24 mouse cellular contexts compared by ENCODE assay signal in genomic region chr10:64275143-64275542, GRCm38 (mm10).
A peak's percentile ranks its signal among the peaks of the same experiment; 100 is the strongest.
DNase-seq lines count a peak whose midpoint lies in the region; ATAC-seq and TF ChIP-seq lines count a peak whose summit lies in the region.
"Had no signal": no experiment of that assay in that cellular context is flagged by ENCODE, and none has a peak within 500 bp of the region (broad histone marks: within the 10 kb centered on the region; RNA-seq: fewer than 3 reads in every experiment).

No protein-coding gene starts in this region.

- peak; percentile 11 to 16 for DNase-seq in cerebellum, postnatal 10 days
- DNase-seq in cerebellum, postnatal 36 days: no peak
- DNase-seq in hindbrain, embryonic 11.5 days (ENCODE audit: low spot score): peak; percentile 1
- DNase-seq in lung, postnatal 0 days (ENCODE audit: low spot score): peak; percentile 6
- no peak for DNase-seq in lung, adult 2 months
- no peak for DNase-seq in brain, embryonic 14.5 days (ENCODE audit: low read depth)
- DNase-seq: adrenal gland, adult 2 months; B cell, adult 2 months; cerebellum, adult 11 months; gastrocnemius, postnatal 10 days; kidney, adult 9 months; layer of hippocampus, adult 9-11 months; liver, embryonic 13.5 days; lung, postnatal 14 days; thymus, postnatal 25 days had no signal

- H3K4me3 ChIP-seq in hindbrain, embryonic 11.5 days (ENCODE audit: low read depth, low read length): no peak overlapping the region
- no peak overlapping the region for H3K4me3 ChIP-seq in hindbrain, embryonic 13.5 days
- H3K4me3 ChIP-seq in lung, postnatal 0 days (ENCODE audit: low read depth, low read length): no peak overlapping the region
- no peak overlapping the region for H3K4me3 ChIP-seq in lung, adult 2 months (replicated peaks; ENCODE audit: extremely low read depth, low read depth, low read length)
- H3K4me3 ChIP-seq: embryonic facial prominence, embryonic 12.5 days; erythroblast, embryonic 14.5 days; forebrain, embryonic 13.5 days; heart, embryonic 15.5 days; hindbrain, embryonic 10.5 days; limb, embryonic 12.5 days; liver, embryonic 13.5 days; midbrain, embryonic 13.5 days had no signal

- H3K4me1 ChIP-seq in hindbrain, embryonic 11.5 days (replicated peaks; ENCODE audit: control insufficient read depth, insufficient read depth, low read length): no peaks in the 10 kb centered on the region
- H3K4me1 ChIP-seq in hindbrain, embryonic 13.5 days (replicated peaks): no peaks in the 10 kb centered on the region
- H3K4me1 ChIP-seq in lung, postnatal 0 days (ENCODE audit: insufficient read depth, low read depth, low read length): no peaks in the 10 kb centered on the region
- H3K4me1 ChIP-seq in lung, adult 2 months (ENCODE audit: control insufficient read depth, insufficient read depth, low read length): no peaks in the 10 kb centered on the region
- H3K4me1 ChIP-seq: embryonic facial prominence, embryonic 12.5 days; forebrain, embryonic 13.5 days; hindbrain, embryonic 10.5 days; limb, embryonic 12.5 days; liver, embryonic 13.5 days; midbrain, embryonic 13.5 days had no signal

- H3K27me3 ChIP-seq in hindbrain, embryonic 11.5 days (ENCODE audit: control insufficient read depth, insufficient read depth, low read length): no peaks in the 10 kb centered on the region
- no peaks in the 10 kb centered on the region for H3K27me3 ChIP-seq in hindbrain, embryonic 13.5 days
- H3K27me3 ChIP-seq in lung, postnatal 0 days (replicated peaks; ENCODE audit: insufficient read depth, low read length): no peaks in the 10 kb centered on the region
- H3K27me3 ChIP-seq: embryonic facial prominence, embryonic 12.5 days; forebrain, embryonic 13.5 days; heart, embryonic 15.5 days; limb, embryonic 12.5 days; liver, embryonic 13.5 days; midbrain, embryonic 13.5 days had no signal

- TF ChIP-seq POLR2A in lung, adult 2 months (IDR thresholded peaks at IDR 0.05; ENCODE audit: borderline replicate concordance, extremely low read depth, low read depth, low read length): no peak
- no peak for TF ChIP-seq POLR2A in brain, embryonic 14.5 days (IDR thresholded peaks at IDR 0.05; ENCODE audit: borderline replicate concordance, extremely low read depth, insufficient read depth, insufficient read length, poor library complexity, severe bottlenecking)

- no peak for ATAC-seq in hindbrain, embryonic 11.5 days (ENCODE audit: low FRiP score)
- ATAC-seq in hindbrain, embryonic 13.5 days (ENCODE audit: low FRiP score): no peak
- ATAC-seq in lung, postnatal 0 days: no peak
- ATAC-seq in CD4-positive, CD25-positive, alpha-beta regulatory T cell, adult 4 months: no peak
- ATAC-seq: forebrain, embryonic 13.5 days; midbrain, embryonic 13.5 days had no signal

- H3K27ac ChIP-seq in hindbrain, embryonic 11.5 days (ENCODE audit: low read depth, low read length): no peak overlapping the region
- H3K27ac ChIP-seq in hindbrain, embryonic 13.5 days: no peak overlapping the region
- no peak overlapping the region for H3K27ac ChIP-seq in lung, postnatal 0 days (ENCODE audit: low read length)
- H3K27ac ChIP-seq: embryonic facial prominence, embryonic 12.5 days; forebrain, embryonic 13.5 days; heart, embryonic 15.5 days; hindbrain, embryonic 10.5 days; limb, embryonic 12.5 days; liver, embryonic 13.5 days; midbrain, embryonic 13.5 days had no signal

- H3K36me3 ChIP-seq in hindbrain, embryonic 11.5 days (ENCODE audit: control insufficient read depth, insufficient read depth, low read length): no peaks in the 10 kb centered on the region
- no peaks in the 10 kb centered on the region for H3K36me3 ChIP-seq in hindbrain, embryonic 13.5 days
- no peaks in the 10 kb centered on the region for H3K36me3 ChIP-seq in lung, postnatal 0 days (ENCODE audit: insufficient read depth, low read length)
- H3K36me3 ChIP-seq: embryonic facial prominence, embryonic 12.5 days; heart, embryonic 15.5 days; hindbrain, embryonic 10.5 days; limb, embryonic 12.5 days; liver, embryonic 13.5 days; midbrain, embryonic 13.5 days had no signal

- H3K9me3 ChIP-seq in hindbrain, embryonic 11.5 days (ENCODE audit: control insufficient read depth, low read length): no peaks in the 10 kb centered on the region
- H3K9me3 ChIP-seq in hindbrain, embryonic 13.5 days: no peaks in the 10 kb centered on the region; the same call in 1 of the 2 replicates
- no peaks in the 10 kb centered on the region for H3K9me3 ChIP-seq in lung, postnatal 0 days (ENCODE audit: low read length)
- H3K9me3 ChIP-seq: embryonic facial prominence, embryonic 12.5 days; forebrain, embryonic 13.5 days; heart, embryonic 15.5 days; hindbrain, embryonic 10.5 days; limb, embryonic 12.5 days; liver, embryonic 13.5 days; midbrain, embryonic 13.5 days had no signal

- TF ChIP-seq EP300 in lung, postnatal 0 days (IDR thresholded peaks at IDR 0.05): no peak

- no peak overlapping the region for H3K9ac ChIP-seq in hindbrain, embryonic 11.5 days (ENCODE audit: low read depth, low read length)
- no peak overlapping the region for H3K9ac ChIP-seq in hindbrain, embryonic 13.5 days
- H3K9ac ChIP-seq in lung, postnatal 0 days (replicated peaks; ENCODE audit: low read depth): no peak overlapping the region
- H3K9ac ChIP-seq: embryonic facial prominence, embryonic 12.5 days; forebrain, embryonic 13.5 days; heart, embryonic 15.5 days; limb, embryonic 12.5 days; liver, embryonic 13.5 days; midbrain, embryonic 13.5 days had no signal

- TF ChIP-seq CTCF in lung, postnatal 0 days (IDR thresholded peaks at IDR 0.05): peak; percentile 14; the same call in 1 of the 2 replicates
- no peak for TF ChIP-seq CTCF in lung, adult 2 months (IDR thresholded peaks at IDR 0.05; ENCODE audit: insufficient read depth, low read length)
- TF ChIP-seq CTCF in brain, embryonic 14.5 days (IDR thresholded peaks at IDR 0.05; ENCODE audit: borderline replicate concordance, extremely low read depth, insufficient read depth, insufficient read length): 0 out of 2 replicates have a peak, but pooled peaks have one; percentile 3

- WGBS in hindbrain, embryonic 11.5 days: 82% methylated on average over 1 of the region's 1 CpGs
- WGBS in hindbrain, embryonic 13.5 days: 71% methylated on average over 1 of the region's 1 CpGs
- WGBS in lung, postnatal 0 days: 58% methylated on average over 1 of the region's 1 CpGs
- 70% methylated on average over 1 of the region's 1 CpGs for WGBS in lung, adult 2 months

- no peak overlapping the region for H3K4me2 ChIP-seq in hindbrain, embryonic 11.5 days (replicated peaks; ENCODE audit: low read depth, low read length)
- no peak overlapping the region for H3K4me2 ChIP-seq in hindbrain, embryonic 13.5 days
- H3K4me2 ChIP-seq in lung, postnatal 0 days (replicated peaks; ENCODE audit: low read depth, low read length): no peak overlapping the region
- H3K4me2 ChIP-seq: embryonic facial prominence, embryonic 12.5 days; forebrain, embryonic 13.5 days; heart, embryonic 15.5 days; limb, embryonic 12.5 days; liver, embryonic 13.5 days; midbrain, embryonic 13.5 days had no signal

Comparison
In these comparisons a context has a peak if more than half of its experiments do, and no peak if none do; other contexts are left out.
1. DNase-seq: peak in cerebellum, postnatal 10 days (2 of 2), hindbrain, embryonic 11.5 days (single experiment) and lung, postnatal 0 days (single experiment); none in cerebellum, postnatal 36 days (0 of 2), lung, adult 2 months (single experiment) and brain, embryonic 14.5 days (single experiment).